Mouse (Mus musculus) neural tube, embryonic 12.5 days (tissue): ENCODE data around the gene Lrrc36. TPM values are rescaled to one million over a fixed set of nuclear protein-coding genes. Genes with fewer than 3 reads are reported as not detected.

ENCODE experiments used
- ATAC-seq: fragments of 200-750 bp; cut with Nextera tagmentation; 2 replicates; pipeline ENCODE4 v1.8.0; 2017; ENCODE audit warnings: low read depth, mild to moderate bottlenecking, moderate TSS enrichment, moderate library complexity; ENCODE audit not compliant: low FRiP score
- H3K27ac ChIP-seq: fragments of 300-500 bp; sonication (generic); 2 replicates; pipeline ENCODE4 v1.5.1; 2016
- H3K27me3 ChIP-seq: fragments of 300-500 bp; sonication (generic); replicated peaks from 2 replicates; pipeline ENCODE4 v1.6.1; 2016; ENCODE audit warnings: mild to moderate bottlenecking
- H3K36me3 ChIP-seq: fragments of 300-500 bp; sonication (generic); 2 replicates; pipeline ENCODE4 v1.6.1; 2016; ENCODE audit warnings: mild to moderate bottlenecking
- H3K4me1 ChIP-seq: fragments of 300-500 bp; sonication (generic); 2 replicates; pipeline ENCODE4 v1.6.1; 2016
- H3K4me2 ChIP-seq: fragments of 300-500 bp; sonication (generic); replicated peaks from 2 replicates; pipeline ENCODE4 v1.6.1; 2016; ENCODE audit warnings: mild to moderate bottlenecking
- H3K4me3 ChIP-seq: fragments of 300-500 bp; sonication (generic); 2 replicates; pipeline ENCODE4 v1.5.1; 2016
- H3K9ac ChIP-seq: fragments of 300-500 bp; sonication (generic); 2 replicates; pipeline ENCODE4 v1.6.1; 2016; ENCODE audit warnings: mild to moderate bottlenecking
- H3K9me3 ChIP-seq: fragments of 300-500 bp; sonication (generic); 2 replicates; pipeline ENCODE4 v1.6.1; 2016; ENCODE audit warnings: mild to moderate bottlenecking
- WGBS: fragments of 180-500 bp; shearing (Covaris S2); methylation state at CpG from one replicate; pipeline ENCODE4 v1.1.7; 2016; 5-methylcytosine and 5-hydroxymethylcytosine counted together
- polyA plus RNA-seq: library from polyadenylated mRNA; unstranded; fragments of >200 nt; fragmentation: Nextera tagmentation; extraction: Ambion mirVana; gene quantifications from 2 replicates; pipeline ENCODE4 v1.2.1, GENCODE M21; 2016

The Lrrc36 gene
- polyA plus RNA-seq, result 1.6 and 1.8 TPM in 2 replicates

DNA sequence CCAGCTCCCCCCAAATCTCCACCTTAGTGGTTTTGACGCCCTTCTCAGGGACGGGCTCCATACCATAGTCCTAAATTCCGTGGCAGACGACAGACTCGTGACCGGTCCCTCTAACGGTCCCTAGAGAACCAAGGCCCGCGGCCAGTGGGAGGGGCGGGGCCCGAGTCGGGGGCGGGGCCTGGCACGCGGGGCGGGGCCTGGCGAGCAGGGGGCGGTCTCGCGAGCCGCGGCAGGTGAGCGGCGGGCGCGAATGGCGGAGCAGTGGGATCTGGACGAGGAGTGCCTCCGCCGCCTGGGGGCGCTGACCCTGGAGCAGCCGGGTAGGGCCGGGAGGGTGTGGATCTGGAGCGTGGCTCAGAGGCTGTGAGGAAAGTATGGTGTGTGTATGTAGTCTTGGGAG lies at the start of gene Lrrc36, which contains the start of gene Kctd19:
Gene Lrrc36 (plus strand): TSS at position 181 of the 400 bp plus-strand sequence.
Gene Kctd19 (minus strand): TSS at position 112 of the 400 bp plus-strand sequence.
- Histone ChIP-seq H3K27ac (no peak within 1 kb of the TSS), H3K9ac (no peak within 1 kb of the TSS)

DNA sequence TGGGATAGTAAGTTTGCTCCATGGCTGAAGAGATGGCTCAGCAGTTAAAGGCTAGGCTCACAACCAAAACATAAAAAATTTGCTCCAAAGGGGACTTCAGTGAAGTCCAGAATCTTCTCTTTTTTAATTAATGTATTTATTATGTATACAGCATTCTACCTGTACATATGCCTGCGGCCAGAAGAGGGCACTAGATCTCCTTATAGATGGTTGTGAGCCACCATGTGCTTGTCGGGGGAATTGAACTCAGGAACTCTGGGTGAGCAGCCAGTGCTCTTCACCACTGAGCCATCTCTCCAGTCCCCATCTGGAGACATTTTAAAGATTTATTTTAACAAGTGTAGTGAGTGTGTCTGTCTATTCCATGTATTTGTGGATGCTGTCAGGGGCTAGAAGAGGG lies 46.3 kb upstream of the Lrrc36 start:
- Histone ChIP-seq H3K36me3 (peaks cover 10% of the 10 kb centered on the region), H3K4me2 (no peak overlapping the region)
- no peak for ATAC-seq

More for the DNA sequence above, at the start of gene Lrrc36, which contains the start of gene Kctd19:
- Histone ChIP-seq H3K36me3 (no peaks in the 10 kb centered on the region), H3K4me2 (peak within 1 kb of the TSS; percentile 64), H3K9me3 (peaks cover 4% of the 10 kb centered on the region; the same call in 1 of the 2 replicates), H3K27me3 (peaks cover 10% of the 10 kb centered on the region), H3K4me1 (peaks cover 7% of the 10 kb centered on the region), H3K4me3 (peak within 1 kb of the TSS; percentile 27)
- WGBS, result 2% methylated on average over 34 of the region's 34 CpGs
- peak; percentile 53; the same call in 1 of the 2 replicates for ATAC-seq

DNA sequence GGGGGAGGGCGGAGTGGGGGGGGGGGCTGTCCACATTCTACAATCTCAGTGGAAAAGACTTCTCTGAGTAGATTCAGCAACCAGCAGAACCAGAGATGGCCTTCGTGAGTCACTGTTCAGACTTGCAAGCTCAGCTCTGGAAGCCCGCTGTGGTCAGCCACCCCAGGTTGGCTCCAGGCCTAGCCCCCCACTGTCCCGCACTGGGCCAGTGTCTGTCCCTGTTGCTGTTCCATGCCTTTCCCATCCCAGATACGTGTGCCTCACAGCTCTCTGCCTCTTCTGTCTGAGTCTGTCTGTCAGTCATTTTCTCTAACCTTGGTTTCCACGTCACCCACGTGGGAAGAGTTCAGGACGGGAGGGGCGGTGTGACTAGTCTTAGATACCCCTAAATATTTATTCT lies 40.9 kb upstream of the Lrrc36 start:
- no peaks in the 10 kb centered on the region for H3K27me3 ChIP-seq
- no peaks in the 10 kb centered on the region for H3K4me1 ChIP-seq
- no peak overlapping the region for H3K27ac ChIP-seq
- H3K9ac ChIP-seq, result no peak overlapping the region
- no peaks in the 10 kb centered on the region; the same call in 1 of the 2 replicates for H3K9me3 ChIP-seq
- H3K4me3 ChIP-seq, result no peak overlapping the region
- no peak for ATAC-seq
- WGBS, result 84% methylated on average over 9 of the region's 9 CpGs
- H3K4me2 ChIP-seq, result no peak overlapping the region
- peaks cover 10% of the 10 kb centered on the region; the same call in 1 of the 2 replicates for H3K36me3 ChIP-seq

More for the DNA sequence above, 46.3 kb upstream of the Lrrc36 start:
- WGBS, result 69% methylated on average over 2 of the region's 2 CpGs
- Histone ChIP-seq H3K9me3 (no peaks in the 10 kb centered on the region), H3K4me3 (no peak overlapping the region), H3K27me3 (no peaks in the 10 kb centered on the region), H3K4me1 (no peaks in the 10 kb centered on the region), H3K9ac (no peak overlapping the region), H3K27ac (no peak overlapping the region)

DNA sequence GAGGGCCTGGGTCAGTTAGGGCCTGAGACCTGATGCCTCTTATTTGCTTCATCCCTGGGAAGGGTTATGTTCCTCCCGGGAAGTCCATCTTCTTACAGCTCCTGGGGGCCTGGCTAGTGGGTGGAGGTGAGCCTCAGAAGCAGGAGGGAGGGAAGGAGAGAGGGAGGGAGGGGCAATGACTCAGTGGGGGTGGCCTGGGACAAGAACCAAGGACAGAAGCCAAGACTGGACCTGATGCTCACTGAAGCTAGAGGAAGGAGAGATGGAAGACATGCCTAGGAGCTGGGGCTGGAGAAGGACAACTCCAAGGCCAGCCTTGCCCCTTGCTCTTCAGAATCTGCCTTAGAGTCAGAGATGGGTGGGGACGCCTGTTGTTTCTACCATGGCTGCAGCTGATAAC lies 40.3 kb upstream of the Lrrc36 start, which contains the start of gene Plekhg4:
Gene Plekhg4 (plus strand): TSS at position 243 of the 400 bp plus-strand sequence.
- H3K27me3 ChIP-seq, result no peaks in the 10 kb centered on the region
- peaks cover 7% of the 10 kb centered on the region; the same call in 1 of the 2 replicates for H3K36me3 ChIP-seq
- H3K27ac ChIP-seq, result no peak within 1 kb of the TSS; the same call in 1 of the 2 replicates
- 65% methylated on average over 2 of the region's 2 CpGs for WGBS
- H3K4me3 ChIP-seq, result no peak within 1 kb of the TSS
- H3K4me1 ChIP-seq, result no peaks in the 10 kb centered on the region
- peak within 1 kb of the TSS; percentile 53; the same call in 1 of the 2 replicates for H3K4me2 ChIP-seq
- no peak within 1 kb of the TSS for H3K9ac ChIP-seq
- no peak for ATAC-seq
- H3K9me3 ChIP-seq, result no peaks in the 10 kb centered on the region; the same call in 1 of the 2 replicates

DNA sequence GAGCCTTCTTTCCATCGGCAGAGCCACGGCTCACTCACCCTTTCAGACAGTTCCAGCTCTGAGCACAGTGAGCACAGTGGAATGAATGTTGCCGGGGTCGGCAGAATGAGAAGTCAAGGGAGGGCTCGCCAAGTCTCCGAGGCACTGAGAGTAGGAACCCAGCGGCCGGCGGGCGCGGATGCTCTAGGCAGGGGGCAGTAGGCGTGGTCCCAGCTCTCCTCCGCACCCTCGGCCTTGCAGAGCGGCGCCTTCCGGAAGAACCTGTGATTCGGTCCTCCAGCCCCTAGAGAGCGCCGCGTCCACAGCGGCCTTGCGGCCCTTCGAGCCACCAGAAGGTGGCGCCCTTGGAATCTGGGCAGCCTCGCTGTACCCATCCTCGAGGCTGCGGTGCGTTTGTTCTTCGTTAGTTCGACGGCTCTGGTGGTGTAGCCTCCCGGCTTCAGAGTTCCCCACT lies 38.8 kb upstream of the Lrrc36 start:
- H3K4me3 ChIP-seq, result 0 out of 2 replicates have a peak overlapping the region, but pooled peaks have one; percentile 9
- peaks cover 6% of the 10 kb centered on the region; the same call in 1 of the 2 replicates for H3K4me1 ChIP-seq
- peak overlapping the region; percentile 53 for H3K4me2 ChIP-seq
- H3K27me3 ChIP-seq, result no peaks in the 10 kb centered on the region
- no peaks in the 10 kb centered on the region; the same call in 1 of the 2 replicates for H3K9me3 ChIP-seq
- H3K27ac ChIP-seq, result no peak overlapping the region
- H3K36me3 ChIP-seq, result no peaks in the 10 kb centered on the region
- 30% methylated on average over 33 of the region's 33 CpGs for WGBS
- no peak overlapping the region for H3K9ac ChIP-seq
- ATAC-seq, result 0 out of 2 replicates have a peak, but pooled peaks have one; percentile 42

DNA sequence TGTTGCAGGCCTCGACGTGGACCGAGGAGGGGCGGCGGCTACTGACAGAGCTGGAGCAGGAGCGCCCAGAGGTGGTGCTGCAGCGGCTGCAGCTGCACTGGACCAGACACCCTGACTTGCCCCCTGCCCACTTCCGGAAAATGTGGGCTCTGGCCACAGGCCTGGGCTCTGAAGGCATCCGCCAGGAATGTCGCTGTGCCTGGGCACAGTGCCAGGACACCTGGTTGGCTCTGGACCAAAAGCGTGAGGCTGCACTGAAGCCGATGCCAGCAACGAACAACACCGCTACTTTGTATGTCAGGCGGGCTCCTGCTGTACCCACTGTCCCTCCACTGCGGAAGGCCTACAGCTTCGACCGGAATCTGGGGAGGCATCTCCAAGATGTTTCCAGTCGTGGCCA lies 34.7 kb upstream of the Lrrc36 start:
- 76% methylated on average over 19 of the region's 19 CpGs for WGBS

DNA sequence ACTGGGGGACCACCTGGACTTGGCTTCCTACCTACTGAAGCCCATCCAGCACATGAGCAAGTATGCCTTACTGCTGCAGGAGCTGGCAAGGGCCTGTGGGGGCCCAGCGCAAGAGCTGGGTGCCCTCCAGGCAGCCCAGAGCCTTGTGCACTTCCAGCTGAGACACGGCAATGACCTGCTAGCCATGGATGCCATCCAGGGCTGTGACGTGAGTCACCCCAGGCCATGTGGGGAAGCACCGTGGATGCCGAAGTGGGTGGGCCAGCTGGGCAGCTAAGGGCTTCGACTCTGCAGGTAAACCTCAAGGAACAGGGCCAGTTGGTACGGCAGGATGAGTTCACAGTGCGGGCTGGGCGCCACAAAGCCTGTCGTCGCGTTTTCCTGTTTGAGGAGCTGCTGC lies 33.1 kb upstream of the Lrrc36 start:
- Histone ChIP-seq H3K4me3 (no peak overlapping the region), H3K4me1 (peaks cover 6% of the 10 kb centered on the region; the same call in 1 of the 2 replicates), H3K27me3 (no peaks in the 10 kb centered on the region), H3K9ac (no peak overlapping the region), H3K27ac (no peak overlapping the region), H3K36me3 (no peaks in the 10 kb centered on the region), H3K4me2 (no peak overlapping the region), H3K9me3 (no peaks in the 10 kb centered on the region)
- whole genome bisulfite sequencing, result 89% methylated on average over 12 of the region's 12 CpGs
- no peak for ATAC-seq

More for the DNA sequence above, 34.7 kb upstream of the Lrrc36 start:
- Histone ChIP-seq H3K36me3 (no peaks in the 10 kb centered on the region), H3K27ac (no peak overlapping the region), H3K4me3 (no peak overlapping the region), H3K27me3 (no peaks in the 10 kb centered on the region), H3K9me3 (no peaks in the 10 kb centered on the region; the same call in 1 of the 2 replicates), H3K4me1 (peaks cover 6% of the 10 kb centered on the region; the same call in 1 of the 2 replicates), H3K9ac (no peak overlapping the region), H3K4me2 (no peak overlapping the region)
- no peak for ATAC-seq

DNA sequence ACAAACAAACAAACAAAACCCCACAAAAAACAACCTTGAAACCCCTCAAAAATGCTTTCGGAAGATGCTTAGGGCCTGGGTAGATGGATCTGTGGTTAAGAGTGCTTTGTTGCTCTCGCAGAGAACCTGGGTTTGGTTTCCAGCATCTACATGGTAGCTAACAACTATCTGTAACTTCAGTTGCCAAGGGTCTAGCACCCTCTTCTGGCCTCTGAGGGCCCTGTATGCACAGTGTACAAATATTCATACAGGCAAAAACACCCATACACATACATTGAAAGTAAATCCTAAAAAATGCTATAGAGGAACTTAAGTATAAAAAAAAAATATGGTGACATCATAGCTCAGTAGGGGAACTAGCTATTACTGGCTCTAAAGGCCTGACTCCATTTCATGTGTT lies 29.3 kb upstream of the Lrrc36 start:
- no peak for ATAC-seq
- H3K9me3 ChIP-seq, result no peaks in the 10 kb centered on the region
- no peak overlapping the region for H3K9ac ChIP-seq
- no peaks in the 10 kb centered on the region for H3K27me3 ChIP-seq
- H3K4me3 ChIP-seq, result no peak overlapping the region
- no peaks in the 10 kb centered on the region for H3K4me1 ChIP-seq
- 90% methylated on average over 2 of the region's 2 CpGs for WGBS
- H3K27ac ChIP-seq, result no peak overlapping the region
- no peak overlapping the region for H3K4me2 ChIP-seq
- H3K36me3 ChIP-seq, result no peaks in the 10 kb centered on the region

DNA sequence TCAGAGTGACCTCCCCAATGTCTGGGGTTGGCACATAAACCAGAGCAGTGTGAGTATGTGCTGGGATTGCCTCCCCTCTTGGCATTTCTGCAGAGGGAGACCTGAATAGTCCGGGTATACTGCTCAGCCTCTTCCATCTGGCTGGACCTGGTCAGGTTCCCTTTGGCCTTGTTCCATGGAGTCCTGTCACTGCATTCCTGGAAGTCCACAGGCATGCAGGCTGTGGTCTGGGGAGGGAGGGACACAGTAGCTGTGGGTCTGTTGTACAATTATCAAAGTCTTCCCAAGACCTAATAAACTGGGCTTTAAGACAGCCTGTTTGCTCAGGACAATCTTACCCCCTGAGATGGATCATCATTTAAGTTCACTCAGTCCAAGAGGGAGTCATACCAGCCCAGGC lies 26.2 kb upstream of the Lrrc36 start:
- no peak for ATAC-seq
- H3K27ac ChIP-seq, result no peak overlapping the region
- H3K4me1 ChIP-seq, result no peaks in the 10 kb centered on the region
- H3K4me2 ChIP-seq, result no peak overlapping the region
- no peaks in the 10 kb centered on the region for H3K9me3 ChIP-seq
- 79% methylated on average over 1 of the region's 1 CpGs for WGBS
- H3K9ac ChIP-seq, result no peak overlapping the region
- H3K4me3 ChIP-seq, result no peak overlapping the region
- H3K27me3 ChIP-seq, result no peaks in the 10 kb centered on the region
- no peaks in the 10 kb centered on the region for H3K36me3 ChIP-seq

DNA sequence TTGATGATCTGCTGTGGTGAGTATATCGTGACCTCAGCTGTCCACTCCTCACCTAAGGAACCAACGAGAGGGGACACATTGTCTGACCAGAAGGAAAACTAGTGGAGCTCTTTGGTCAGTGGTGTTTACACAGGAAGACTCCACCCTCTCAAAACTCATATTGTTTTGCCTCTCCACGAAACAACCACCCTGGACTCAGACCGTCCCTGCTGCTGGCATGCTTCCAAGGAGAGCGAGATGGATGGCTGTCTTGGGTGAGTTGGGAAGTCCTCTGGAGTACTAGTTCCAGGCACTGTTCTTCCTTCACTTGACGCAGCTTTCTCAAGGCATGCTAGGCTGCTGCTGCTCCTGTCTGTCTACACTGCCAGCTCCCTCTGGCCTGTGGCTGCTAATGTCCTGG lies 24.3 kb upstream of the Lrrc36 start:
- H3K9me3 ChIP-seq, result no peaks in the 10 kb centered on the region
- H3K36me3 ChIP-seq, result no peaks in the 10 kb centered on the region
- no peak overlapping the region for H3K9ac ChIP-seq
- WGBS, result 79% methylated on average over 6 of the region's 6 CpGs
- H3K27me3 ChIP-seq, result no peaks in the 10 kb centered on the region
- no peaks in the 10 kb centered on the region for H3K4me1 ChIP-seq
- ATAC-seq, result no peak
- H3K4me3 ChIP-seq, result no peak overlapping the region
- no peak overlapping the region for H3K27ac ChIP-seq
- H3K4me2 ChIP-seq, result no peak overlapping the region

DNA sequence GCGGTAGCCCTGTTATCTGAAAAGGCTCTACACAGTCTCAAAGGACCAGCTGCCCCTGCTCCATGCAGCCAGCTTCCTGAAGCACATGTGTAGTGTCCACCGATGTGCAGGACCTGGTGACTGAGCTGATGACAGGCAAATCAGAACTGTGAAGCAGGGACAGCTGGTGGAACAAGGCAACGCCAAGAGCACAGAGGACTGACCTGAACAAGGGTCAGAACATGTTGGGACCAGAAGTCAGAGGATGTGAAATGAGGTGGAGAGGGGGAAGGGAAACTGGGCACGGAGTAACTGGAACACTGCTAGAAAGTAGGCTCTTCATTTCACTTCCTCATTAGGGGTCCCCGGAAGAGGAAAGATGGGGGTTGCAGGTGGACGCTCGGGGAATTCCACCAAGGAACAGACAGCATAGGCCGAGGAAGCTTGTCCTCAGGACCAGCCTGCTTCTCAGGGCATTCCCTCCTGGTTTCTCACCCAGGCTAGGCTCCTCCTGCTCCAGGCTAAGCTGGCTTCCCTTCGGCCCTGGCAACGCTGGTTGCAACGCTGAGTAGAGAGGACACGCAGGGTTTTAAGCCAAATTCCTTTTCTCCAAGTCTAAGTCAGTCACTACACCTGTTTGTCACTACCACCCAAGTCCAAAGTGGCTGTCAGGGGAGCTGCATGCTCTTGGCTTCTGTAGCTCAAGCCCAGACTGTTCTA lies 20.1 kb upstream of the Lrrc36 start:
- no peaks in the 10 kb centered on the region for H3K27me3 ChIP-seq
- H3K9me3 ChIP-seq, result no peaks in the 10 kb centered on the region
- H3K36me3 ChIP-seq, result no peaks in the 10 kb centered on the region
- 89% methylated on average over 12 of the region's 12 CpGs for WGBS
- ATAC-seq, result no peak
- H3K4me1 ChIP-seq, result no peaks in the 10 kb centered on the region
- H3K27ac ChIP-seq, result no peak overlapping the region
- no peak overlapping the region for H3K4me2 ChIP-seq
- no peak overlapping the region for H3K9ac ChIP-seq
- no peak overlapping the region for H3K4me3 ChIP-seq

DNA sequence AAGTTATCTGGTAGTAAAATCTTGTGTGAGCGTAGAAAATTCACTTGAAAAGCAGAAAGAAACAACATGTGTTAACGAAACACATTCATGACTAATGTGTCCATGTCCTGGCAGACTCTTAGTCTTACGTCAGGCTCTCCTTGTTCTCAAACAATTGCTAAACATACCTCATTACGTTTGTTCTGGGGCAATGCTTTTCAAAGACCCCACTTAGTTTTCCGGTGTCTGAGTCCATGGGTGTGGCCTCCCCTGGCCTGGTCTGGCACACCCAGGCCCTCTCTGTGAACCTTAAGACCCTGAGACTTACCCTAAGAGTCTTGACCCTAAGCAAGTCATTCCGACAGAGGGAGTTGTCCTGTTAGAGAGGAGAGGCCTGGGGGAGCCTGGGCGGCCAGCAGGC lies 19.5 kb upstream of the Lrrc36 start:
- Histone ChIP-seq H3K27ac (no peak overlapping the region), H3K4me3 (no peak overlapping the region), H3K4me2 (no peak overlapping the region), H3K9me3 (no peaks in the 10 kb centered on the region), H3K9ac (no peak overlapping the region), H3K27me3 (no peaks in the 10 kb centered on the region), H3K4me1 (no peaks in the 10 kb centered on the region), H3K36me3 (no peaks in the 10 kb centered on the region)
- no peak for ATAC-seq
- WGBS, result 54% methylated on average over 7 of the region's 7 CpGs
